Mouse (Mus musculus) forebrain, embryonic 10.5 days (tissue): ENCODE measurements around the gene Atp11a. TPM values are rescaled to one million over a fixed set of nuclear protein-coding genes. Genes with fewer than 3 reads are reported as not detected.

ENCODE experiments used
- DNase-seq: peaks from one replicate; pipeline ENCODE4 v3.0.0-alpha.2; 2017; ENCODE audit warnings: low spot score; ENCODE audit errors: extremely low spot score
- H3K27ac ChIP-seq: fragments of 300-500 bp; sonication (generic); 2 replicates; pipeline ENCODE4 v1.5.1; 2016; ENCODE audit warnings: mild to moderate bottlenecking
- H3K27me3 ChIP-seq: fragments of 300-500 bp; sonication (generic); 2 replicates; pipeline ENCODE4 v1.6.1; 2016; ENCODE audit warnings: mild to moderate bottlenecking; ENCODE audit not compliant: poor library complexity, severe bottlenecking
- H3K36me3 ChIP-seq: fragments of 300-500 bp; sonication (generic); replicated peaks from 2 replicates; pipeline ENCODE4 v1.6.1; 2016; ENCODE audit warnings: mild to moderate bottlenecking, moderate library complexity
- H3K4me1 ChIP-seq: fragments of 300-500 bp; sonication (generic); 2 replicates; pipeline ENCODE4 v1.6.1; 2016
- H3K4me3 ChIP-seq: fragments of 300-500 bp; sonication (generic); 2 replicates; pipeline ENCODE4 v1.5.1; 2016; ENCODE audit warnings: mild to moderate bottlenecking, moderate library complexity
- H3K9me3 ChIP-seq: fragments of 300-500 bp; sonication (generic); 2 replicates; pipeline ENCODE4 v1.6.1; 2016; ENCODE audit warnings: mild to moderate bottlenecking, moderate library complexity
- WGBS: fragments of 180-500 bp; shearing (Covaris S2); methylation state at CpG from one replicate; pipeline ENCODE4 v1.1.7; 2016; 5-methylcytosine and 5-hydroxymethylcytosine counted together
- polyA plus RNA-seq: library from polyadenylated mRNA; unstranded; fragments of >200 nt; fragmentation: Nextera tagmentation; extraction: Ambion mirVana; gene quantifications from 2 replicates; pipeline ENCODE4 v1.2.1, GENCODE M21; 2016

Gene Atp11a
- polyA plus RNA-seq, 1 experiment from 2014 or later = 9.6 TPM

- Histone ChIP-seq H3K4me3 (no peak overlapping the region), H3K27me3 (peaks cover 26% of the 10 kb centered on the region; the same call in 1 of the 2 replicates), H3K4me1 (peaks cover 35% of the 10 kb centered on the region), H3K36me3 (no peaks in the 10 kb centered on the region), H3K9me3 (no peaks in the 10 kb centered on the region), H3K27ac (no peak overlapping the region)
- 60% methylated on average over 2 of the region's 2 CpGs for WGBS
- DNase-seq = no peak
Measured at GRCm38 (mm10) chr8:12755312-12755711, 1.5 kb upstream of the Atp11a start.

GRCm38 (mm10) chr8:12755826-12756225 lies 988 bp upstream of the Atp11a start:
- Histone ChIP-seq H3K27me3 (peaks cover 26% of the 10 kb centered on the region; the same call in 1 of the 2 replicates), H3K27ac (peak overlapping the region; percentile 4; the same call in 1 of the 2 replicates), H3K36me3 (no peaks in the 10 kb centered on the region), H3K4me3 (no peak overlapping the region), H3K4me1 (peaks cover 35% of the 10 kb centered on the region), H3K9me3 (no peaks in the 10 kb centered on the region)
- WGBS = 83% methylated on average over 5 of the region's 5 CpGs
- no peak for DNase-seq

DNA sequence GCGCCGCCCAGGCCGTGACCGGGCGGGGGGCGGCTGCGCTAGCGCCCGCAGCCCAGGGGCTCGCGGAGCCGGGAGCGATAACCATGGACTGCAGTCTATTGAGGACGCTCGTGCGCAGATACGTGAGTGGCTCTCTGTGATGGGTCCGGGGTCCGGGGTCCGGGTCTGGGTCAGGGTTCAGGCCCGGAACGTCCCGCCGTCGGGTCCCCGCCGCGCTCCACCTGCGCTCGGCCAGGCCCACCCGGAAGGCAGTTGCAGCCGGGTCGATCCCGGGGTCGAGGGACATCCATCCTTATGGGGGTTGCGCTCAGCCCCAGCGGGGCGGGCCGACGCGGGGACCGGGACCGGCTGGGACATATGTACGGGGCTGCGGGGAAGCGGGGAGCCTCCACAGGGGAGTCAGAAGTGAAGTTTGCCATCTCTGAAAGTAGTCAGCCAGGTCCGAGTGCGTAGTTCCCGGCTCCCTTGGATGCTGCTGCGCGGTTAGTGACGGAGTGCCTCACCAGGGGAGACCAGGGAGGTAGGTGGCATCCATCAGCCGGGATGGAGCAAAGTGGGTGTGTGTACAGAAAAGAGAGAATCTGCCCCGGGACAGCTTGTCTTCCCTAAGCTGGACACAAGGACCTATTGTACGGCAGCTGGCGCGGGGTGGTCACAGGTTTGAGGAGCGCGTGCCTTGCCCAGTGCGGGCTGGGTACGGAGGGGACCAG lies 572 bp downstream of the Atp11a start:
- DNase-seq = peak; percentile 53
- WGBS = under 1% methylated on average over 60 of the region's 61 CpGs
- Histone ChIP-seq H3K9me3 (no peaks in the 10 kb centered on the region), H3K4me3 (peak overlapping the region; percentile 85), H3K4me1 (peaks cover 35% of the 10 kb centered on the region), H3K27ac (peak overlapping the region; percentile 86), H3K36me3 (peaks cover 8% of the 10 kb centered on the region), H3K27me3 (peaks cover 26% of the 10 kb centered on the region; the same call in 1 of the 2 replicates)

DNA sequence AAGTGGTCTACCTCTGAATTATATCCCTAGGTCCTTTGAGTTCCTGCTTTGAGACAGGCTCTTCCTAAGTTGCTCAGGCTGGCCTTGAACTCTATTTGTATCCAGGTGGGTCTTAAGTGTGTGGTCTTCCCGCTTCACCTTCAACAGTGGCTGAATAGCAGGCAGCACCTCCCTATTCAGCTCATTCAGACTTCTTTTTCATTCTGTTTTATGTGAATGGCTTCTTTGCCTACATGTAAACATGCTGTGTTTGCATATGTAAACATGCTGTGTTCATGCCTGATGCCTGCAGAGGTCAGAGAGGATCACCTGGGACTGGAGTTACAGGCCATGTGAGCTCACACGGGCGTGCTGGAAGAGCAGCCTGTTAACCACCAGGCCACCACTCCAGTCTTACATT lies 3.1 kb downstream of the Atp11a start:
- Histone ChIP-seq H3K27ac (no peak overlapping the region), H3K36me3 (peaks cover 14% of the 10 kb centered on the region), H3K27me3 (peaks cover 26% of the 10 kb centered on the region; the same call in 1 of the 2 replicates), H3K9me3 (no peaks in the 10 kb centered on the region), H3K4me3 (no peak overlapping the region), H3K4me1 (peaks cover 35% of the 10 kb centered on the region)
- DNase-seq = no peak
- 88% methylated on average over 3 of the region's 3 CpGs for WGBS

DNA sequence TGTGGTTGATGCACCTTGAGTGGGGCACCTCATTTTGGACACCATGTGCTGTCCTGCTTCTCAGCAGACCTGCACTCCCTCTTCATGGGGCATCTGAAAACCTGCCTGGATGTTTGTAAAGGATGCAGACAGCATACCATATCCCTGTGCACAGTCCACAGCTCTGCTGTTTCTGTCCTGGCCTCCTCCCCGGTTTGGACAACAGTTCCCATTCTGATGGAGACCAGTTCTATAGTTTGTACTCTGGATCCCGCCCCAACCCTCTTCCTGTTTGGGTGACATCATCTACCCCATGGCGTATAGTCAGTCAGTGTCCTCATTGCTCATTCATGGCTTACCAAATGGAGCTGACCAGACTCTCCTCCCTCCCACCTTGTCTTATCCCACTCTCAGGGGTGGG lies 5.1 kb downstream of the Atp11a start:
- peaks cover 14% of the 10 kb centered on the region for H3K36me3 ChIP-seq
- WGBS = 88% methylated on average over 3 of the region's 3 CpGs
- no peaks in the 10 kb centered on the region for H3K9me3 ChIP-seq
- peaks cover 20% of the 10 kb centered on the region for H3K4me1 ChIP-seq
- no peak overlapping the region for H3K4me3 ChIP-seq
- no peak for DNase-seq
- no peak overlapping the region for H3K27ac ChIP-seq
- H3K27me3 ChIP-seq = peaks cover 17% of the 10 kb centered on the region; the same call in 1 of the 2 replicates

- Histone ChIP-seq H3K36me3 (peaks cover 14% of the 10 kb centered on the region), H3K4me1 (peaks cover 4% of the 10 kb centered on the region; the same call in 1 of the 2 replicates), H3K4me3 (no peak overlapping the region), H3K27me3 (0 out of 2 replicates have a peak, but pooled peaks cover 6% of the 10 kb centered on the region), H3K9me3 (no peaks in the 10 kb centered on the region), H3K27ac (no peak overlapping the region)
- no peak for DNase-seq
- 86% methylated on average over 4 of the region's 4 CpGs for WGBS
Measured at GRCm38 (mm10) chr8:12763565-12764108, 6.8 kb downstream of the Atp11a start.

- Histone ChIP-seq H3K9me3 (no peaks in the 10 kb centered on the region), H3K27ac (no peak overlapping the region), H3K4me3 (no peak overlapping the region), H3K27me3 (no peaks in the 10 kb centered on the region), H3K4me1 (no peaks in the 10 kb centered on the region), H3K36me3 (peaks cover 14% of the 10 kb centered on the region)
- WGBS = 87% methylated on average over 4 of the region's 4 CpGs
- no peak for DNase-seq
Measured at GRCm38 (mm10) chr8:12764971-12765370, 8.2 kb downstream of the Atp11a start.

- peaks cover 6% of the 10 kb centered on the region for H3K36me3 ChIP-seq
- H3K27me3 ChIP-seq = no peaks in the 10 kb centered on the region
- no peaks in the 10 kb centered on the region for H3K9me3 ChIP-seq
- no peak overlapping the region for H3K4me3 ChIP-seq
- H3K4me1 ChIP-seq = no peaks in the 10 kb centered on the region
- no peak for DNase-seq
- WGBS = 96% methylated on average over 3 of the region's 3 CpGs
- no peak overlapping the region for H3K27ac ChIP-seq
Measured at GRCm38 (mm10) chr8:12767176-12767575, 10.4 kb downstream of the Atp11a start.

DNA sequence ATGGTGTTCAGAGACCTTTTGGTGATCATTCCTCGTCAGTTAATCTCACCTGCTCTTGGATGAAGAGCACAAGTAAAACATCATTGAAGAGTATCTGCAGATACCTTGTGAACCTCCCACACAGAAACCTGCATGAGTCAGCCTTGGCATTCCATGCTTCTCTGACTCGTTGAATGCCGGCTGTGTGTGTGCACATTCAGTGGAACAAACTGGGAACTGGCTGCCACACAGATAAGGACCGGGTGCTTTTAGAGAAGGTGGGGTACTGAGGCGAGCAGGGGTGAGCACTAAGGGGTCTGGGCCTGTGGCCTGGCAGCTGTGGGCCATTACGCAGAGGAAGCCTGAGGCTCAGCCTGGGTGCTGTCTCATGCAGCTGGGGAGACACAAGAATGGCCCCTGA lies 11.9 kb downstream of the Atp11a start:
- H3K27me3 ChIP-seq = no peaks in the 10 kb centered on the region
- WGBS = 92% methylated on average over 6 of the region's 6 CpGs
- H3K4me1 ChIP-seq = no peaks in the 10 kb centered on the region
- H3K36me3 ChIP-seq = peaks cover 2% of the 10 kb centered on the region
- DNase-seq = no peak
- no peak overlapping the region for H3K4me3 ChIP-seq
- no peak overlapping the region for H3K27ac ChIP-seq
- no peaks in the 10 kb centered on the region for H3K9me3 ChIP-seq

- Histone ChIP-seq H3K27ac (no peak overlapping the region), H3K4me1 (no peaks in the 10 kb centered on the region), H3K27me3 (no peaks in the 10 kb centered on the region), H3K4me3 (no peak overlapping the region), H3K9me3 (no peaks in the 10 kb centered on the region), H3K36me3 (peaks cover 2% of the 10 kb centered on the region)
- WGBS = 95% methylated on average over 7 of the region's 7 CpGs
- no peak for DNase-seq
Measured at GRCm38 (mm10) chr8:12769296-12769695, 12.5 kb downstream of the Atp11a start.

- Histone ChIP-seq H3K36me3 (no peaks in the 10 kb centered on the region), H3K27me3 (no peaks in the 10 kb centered on the region), H3K4me1 (peaks cover 20% of the 10 kb centered on the region), H3K9me3 (no peaks in the 10 kb centered on the region), H3K27ac (no peak overlapping the region), H3K4me3 (no peak overlapping the region)
- DNase-seq = no peak
- 86% methylated on average over 2 of the region's 2 CpGs for WGBS
Measured at GRCm38 (mm10) chr8:12772319-12772718, 15.5 kb downstream of the Atp11a start.

- H3K27ac ChIP-seq = no peak overlapping the region
- no peaks in the 10 kb centered on the region for H3K36me3 ChIP-seq
- H3K4me1 ChIP-seq = peaks cover 22% of the 10 kb centered on the region
- no peak overlapping the region for H3K4me3 ChIP-seq
- WGBS = 86% methylated on average over 4 of the region's 4 CpGs
- DNase-seq = no peak
- H3K9me3 ChIP-seq = no peaks in the 10 kb centered on the region
- no peaks in the 10 kb centered on the region for H3K27me3 ChIP-seq
Measured at GRCm38 (mm10) chr8:12773914-12774313, 17.1 kb downstream of the Atp11a start.

DNA sequence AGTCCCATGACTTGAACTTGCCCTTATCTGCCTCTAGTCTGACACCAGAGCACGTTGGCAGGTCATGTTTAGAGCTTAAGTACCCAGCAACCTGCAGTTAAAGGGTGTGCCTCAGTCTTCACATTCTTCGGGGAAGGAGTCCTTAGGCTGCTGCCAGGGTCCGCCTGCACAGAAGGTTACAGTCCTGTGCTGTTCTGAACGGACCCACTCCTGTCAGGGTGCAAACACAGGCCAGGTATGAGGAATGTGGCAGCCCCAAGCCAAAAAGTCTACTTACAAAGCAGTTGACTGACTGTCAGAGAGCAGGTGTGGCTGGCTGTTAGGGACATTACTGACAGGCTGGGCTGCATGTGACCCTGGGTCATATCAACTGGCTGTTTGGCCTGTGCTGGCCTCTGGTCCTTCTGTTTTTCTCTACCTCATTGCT lies 18.1 kb downstream of the Atp11a start:
- 80% methylated on average over 4 of the region's 4 CpGs for WGBS
- Histone ChIP-seq H3K27me3 (no peaks in the 10 kb centered on the region), H3K4me3 (no peak overlapping the region), H3K36me3 (no peaks in the 10 kb centered on the region), H3K4me1 (peaks cover 22% of the 10 kb centered on the region), H3K9me3 (no peaks in the 10 kb centered on the region), H3K27ac (no peak overlapping the region)
- no peak for DNase-seq
